9 mouse cellular contexts compared by ENCODE assay signal in the genomic region with DNA sequence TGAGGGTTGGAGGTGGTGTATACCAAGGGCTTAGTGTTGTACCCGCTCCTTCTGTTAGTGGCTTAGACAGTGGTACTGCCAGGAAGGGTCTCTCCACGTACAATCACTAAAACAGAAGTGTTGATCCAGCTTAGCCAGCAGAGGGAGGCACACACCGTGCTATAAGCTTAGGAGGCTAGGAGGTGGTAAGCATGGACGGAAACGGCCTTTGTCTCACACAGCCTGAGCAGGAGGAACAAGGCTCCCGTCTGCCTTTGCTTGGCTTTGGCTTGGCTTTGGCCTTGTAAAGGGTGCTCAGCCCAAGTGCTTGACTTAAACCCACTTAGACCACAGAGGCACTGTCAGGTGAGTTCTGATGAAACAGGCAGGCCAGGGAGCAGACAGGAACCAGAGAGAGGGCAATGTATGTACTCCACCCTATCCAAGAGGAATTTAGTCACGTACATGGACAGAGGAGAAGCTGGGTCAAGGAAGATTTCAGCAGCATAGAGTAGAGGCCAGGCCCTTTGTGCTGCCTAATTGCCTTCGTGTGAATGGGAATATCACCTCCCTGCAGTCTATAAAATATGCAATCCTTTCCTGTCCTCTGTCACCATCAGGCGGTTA. TPM values are rescaled to one million over a fixed set of nuclear protein-coding genes. Genes with fewer than 3 reads are reported as not detected.
DNase-seq lines count a peak whose midpoint lies in the region; ATAC-seq and TF ChIP-seq lines count a peak whose summit lies in the region.
"Had no signal": no experiment of that assay in that cellular context is flagged by ENCODE, and none has a peak within 500 bp of the region (broad histone marks: within the 10 kb centered on the region; RNA-seq: fewer than 3 reads in every experiment).

No protein-coding gene starts in this region.

- no peak overlapping the region for H3K4me2 ChIP-seq in forebrain, postnatal 0 days (ENCODE audit: low read depth)
- no peak overlapping the region for H3K4me2 ChIP-seq in lung, postnatal 0 days (replicated peaks; ENCODE audit: low read depth, low read length)

- peak; percentile 97 for ATAC-seq in forebrain, postnatal 0 days
- peak; percentile 90 for ATAC-seq in lung, postnatal 0 days

- peak overlapping the region; percentile 10; the same call in 1 of the 2 replicates for H3K9ac ChIP-seq in forebrain, postnatal 0 days
- H3K9ac ChIP-seq in lung, postnatal 0 days (replicated peaks; ENCODE audit: low read depth): no peak overlapping the region

- no peak overlapping the region for H3K27ac ChIP-seq in forebrain, postnatal 0 days (ENCODE audit: low read depth, low read length)
- no peak overlapping the region for H3K27ac ChIP-seq in lung, postnatal 0 days (ENCODE audit: low read length)
- H3K27ac ChIP-seq: macrophage had no signal

- no peak overlapping the region for H3K4me3 ChIP-seq in E14TG2a.4 (replicated peaks; ENCODE audit: low read length)
- no peak overlapping the region for H3K4me3 ChIP-seq in forebrain, postnatal 0 days (ENCODE audit: low read depth, low read length)
- H3K4me3 ChIP-seq in lung, postnatal 0 days (ENCODE audit: low read depth, low read length): no peak overlapping the region

- H3K4me1 ChIP-seq in E14TG2a.4 (replicated peaks; ENCODE audit: low read depth, low read length): peaks cover 9% of the 10 kb centered on the region
- no peaks in the 10 kb centered on the region for H3K4me1 ChIP-seq in forebrain, postnatal 0 days (ENCODE audit: insufficient read depth)
- H3K4me1 ChIP-seq in lung, postnatal 0 days (ENCODE audit: insufficient read depth, low read depth, low read length): no peaks in the 10 kb centered on the region

- TF ChIP-seq CTCF in E14TG2a.4 (conservative IDR thresholded peaks at IDR 0.05; ENCODE audit: low read length): peak; percentile 27
- peak; percentile 97 for TF ChIP-seq CTCF in forebrain, postnatal 0 days (IDR thresholded peaks at IDR 0.05; ENCODE audit: low read depth)
- peak; percentile 96 for TF ChIP-seq CTCF in lung, postnatal 0 days (IDR thresholded peaks at IDR 0.05)

- H3K36me3 ChIP-seq in E14TG2a.4 (ENCODE audit: insufficient read depth, low read length): no peaks in the 10 kb centered on the region
- no peaks in the 10 kb centered on the region for H3K36me3 ChIP-seq in forebrain, postnatal 0 days (ENCODE audit: insufficient read depth)
- H3K36me3 ChIP-seq in lung, postnatal 0 days (ENCODE audit: insufficient read depth, low read length): no peaks in the 10 kb centered on the region

- TF ChIP-seq EP300 in lung, postnatal 0 days (IDR thresholded peaks at IDR 0.05): no peak

- WGBS in forebrain, postnatal 0 days: 32% methylated on average over 9 of the region's 9 CpGs
- 25% methylated on average over 9 of the region's 9 CpGs for WGBS in lung, postnatal 0 days

- intact Hi-C loops in heart, postnatal 36 days (cut with DNase I): loop anchor here (1.0 to 5.0 kb wide), 4 partner anchors 53 to 464 kb away; no protein-coding TSS in a partner anchor

- peak; percentile 89 for DNase-seq in brain, adult 2 months (ENCODE audit: low read depth, low spot score)
- peak; percentile 91 for DNase-seq in forebrain, postnatal 0 days
- DNase-seq in heart, postnatal 36 days: peak; percentile 69 to 75
- peak; percentile 71 to 77 for DNase-seq in layer of hippocampus, adult 18-20 months (ENCODE audit: low spot score in 2 of 2)
- DNase-seq in lung, postnatal 0 days (ENCODE audit: low spot score): peak; percentile 91
- peak; percentile 76 for DNase-seq in ovary, postnatal 36 days (ENCODE audit: low spot score)
- peak; percentile 64 to 81 for DNase-seq in thymus, postnatal 10 days (ENCODE audit: low spot score in 2 of 2)

- H3K27me3 ChIP-seq in E14TG2a.4 (ENCODE audit: insufficient read depth, low read length): 0 out of 2 replicates have a peak, but pooled peaks cover 3% of the 10 kb centered on the region
- no peaks in the 10 kb centered on the region for H3K27me3 ChIP-seq in forebrain, postnatal 0 days (ENCODE audit: insufficient read depth, low read length)
- no peaks in the 10 kb centered on the region for H3K27me3 ChIP-seq in lung, postnatal 0 days (replicated peaks; ENCODE audit: insufficient read depth, low read length)

- H3K9me3 ChIP-seq in E14TG2a.4 (ENCODE audit: low read length): no peaks in the 10 kb centered on the region
- no peaks in the 10 kb centered on the region for H3K9me3 ChIP-seq in forebrain, postnatal 0 days (ENCODE audit: low read length)
- no peaks in the 10 kb centered on the region for H3K9me3 ChIP-seq in lung, postnatal 0 days (ENCODE audit: low read length)

RNA-seq across cellular contexts. Expression of a gene that starts 24.3 kb away (rescaled TPM):
- total RNA-seq in forebrain, postnatal 0 days (2014; rRNA removed): 78.5 and 88.6 TPM in 2 replicates
- polyA plus RNA-seq in forebrain, postnatal 0 days (2015; fragmentation: Nextera tagmentation; extraction: Ambion mirVana): 98.3 and 117 TPM in 2 replicates
- total RNA-seq in heart, postnatal 36 days (2021): 100 to 1,000 TPM; 270 to 302 TPM
- total RNA-seq in layer of hippocampus, adult 18-20 months (2021): 10 to 100 TPM; 42.6 to 43.3 TPM
- 96.9 and 106 TPM in 2 replicates for polyA plus RNA-seq in lung, postnatal 0 days (2015; fragmentation: Nextera tagmentation; extraction: Ambion mirVana)

Comparison
In these comparisons a context has a peak if more than half of its experiments do, and no peak if none do; other contexts are left out.
1. CTCF ChIP-seq: peak in every context shown above with its lines; median percentile 97 in forebrain, postnatal 0 days; 96 in lung, postnatal 0 days; 27 in E14TG2a.4.